Mouse (Mus musculus) urinary bladder, postnatal 36 days (tissue): ENCODE data around the gene Thra.
"Not testable (repeated sequence)": the region's sequence is repeated elsewhere in the genome, so short reads cannot be mapped to it uniquely, and the experiment has no call there.

Experiments
- DNase-seq, 2 experiments: peaks; one replicate each; pipeline ENCODE4 v3.0.0; 2022; ENCODE audit warnings: low spot score in 2 of 2, mixed read lengths in 1 of 2

Gene Thra

GRCm38 (mm10) chr11:98740393-98741050 lies at the start of gene Thra:
Gene Thra (plus strand): TSS chr11:98740638.
- peak in 1 of 2 experiments; percentile 75 for DNase-seq

- DNase-seq: no peak
Observed at GRCm38 (mm10) chr11:98693201-98693600, 47.2 kb upstream of the Thra start.

- no peak for DNase-seq
Observed at GRCm38 (mm10) chr11:98693746-98694145, 46.7 kb upstream of the Thra start.

GRCm38 (mm10) chr11:98694301-98694700 lies 46.1 kb upstream of the Thra start:
- DNase-seq: no peak

- no peak for DNase-seq
Observed at GRCm38 (mm10) chr11:98695408-98695807, 45.0 kb upstream of the Thra start.

- no peak for DNase-seq
Observed at GRCm38 (mm10) chr11:98696454-98697216, 43.8 kb upstream of the Thra start.

- DNase-seq: no peak
Observed at GRCm38 (mm10) chr11:98697225-98697624, 43.2 kb upstream of the Thra start.

GRCm38 (mm10) chr11:98698849-98699640 lies 41.4 kb upstream of the Thra start:
- no peak for DNase-seq

GRCm38 (mm10) chr11:98699911-98700310 lies 40.5 kb upstream of the Thra start:
- peak; percentile 71 to 79 for DNase-seq

- DNase-seq: no peak
Observed at GRCm38 (mm10) chr11:98701213-98701670, 39.2 kb upstream of the Thra start, which contains the start of gene Csf3. Gene Csf3 (plus strand): TSS chr11:98701263.

GRCm38 (mm10) chr11:98702323-98702722 lies 38.1 kb upstream of the Thra start:
- no peak for DNase-seq

GRCm38 (mm10) chr11:98705021-98705420 lies 35.4 kb upstream of the Thra start:
- DNase-seq: no peak

GRCm38 (mm10) chr11:98707401-98708281 lies 32.8 kb upstream of the Thra start:
- peak in 1 of 2 experiments; percentile 39 for DNase-seq

- DNase-seq: peak in 1 of 2 experiments; percentile 48
Observed at GRCm38 (mm10) chr11:98708282-98708956, 32.0 kb upstream of the Thra start.

- DNase-seq: peak; percentile 46 to 67
Observed at GRCm38 (mm10) chr11:98709001-98709741, 31.3 kb upstream of the Thra start.

GRCm38 (mm10) chr11:98710416-98711045 lies 29.9 kb upstream of the Thra start:
- DNase-seq: peak; percentile 75 to 85

GRCm38 (mm10) chr11:98711046-98711434 lies 29.4 kb upstream of the Thra start:
- no peak for DNase-seq

GRCm38 (mm10) chr11:98712009-98712408 lies 28.4 kb upstream of the Thra start:
- not testable (repeated sequence) for DNase-seq

- no peak for DNase-seq
Observed at GRCm38 (mm10) chr11:98713703-98714102, 26.7 kb upstream of the Thra start.
